Mouse (Mus musculus) liver, embryonic 15.5 days (tissue): ENCODE results near the gene Tacr3. TPM values are rescaled to one million over a fixed set of nuclear protein-coding genes. Genes with fewer than 3 reads are reported as not detected.

Source experiments
- ATAC-seq: fragments of 200-750 bp; cut with Nextera tagmentation; 2 replicates; pipeline ENCODE4 v1.8.0; 2017; ENCODE audit warnings: moderate number of reproducible peaks, mild to moderate bottlenecking, moderate library complexity; ENCODE audit not compliant: insufficient read depth
- H3K27ac ChIP-seq: fragments of 300-500 bp; sonication (generic); replicated peaks from 2 replicates; pipeline ENCODE4 v1.5.1; 2015; ENCODE audit warnings: mild to moderate bottlenecking, inconsistent platforms
- H3K27me3 ChIP-seq: fragments of 300-500 bp; sonication (generic); 2 replicates; pipeline ENCODE4 v1.6.1; 2015; ENCODE audit warnings: mild to moderate bottlenecking, inconsistent platforms
- H3K36me3 ChIP-seq: fragments of 300-500 bp; sonication (generic); replicated peaks from 2 replicates; pipeline ENCODE4 v1.6.1; 2015; ENCODE audit warnings: moderate library complexity, mild to moderate bottlenecking, inconsistent platforms
- H3K4me1 ChIP-seq: fragments of 300-500 bp; sonication (generic); replicated peaks from 2 replicates; pipeline ENCODE4 v1.6.1; 2015; ENCODE audit warnings: inconsistent platforms
- H3K4me2 ChIP-seq: fragments of 300-500 bp; sonication (generic); 2 replicates; pipeline ENCODE4 v1.6.1; 2015; ENCODE audit warnings: moderate library complexity, mild to moderate bottlenecking, inconsistent platforms
- H3K4me3 ChIP-seq: fragments of 300-500 bp; sonication (generic); replicated peaks from 2 replicates; pipeline ENCODE4 v1.5.1; 2015; ENCODE audit warnings: mild to moderate bottlenecking, inconsistent platforms
- H3K9ac ChIP-seq: fragments of 300-500 bp; sonication (generic); 2 replicates; pipeline ENCODE4 v1.6.1; 2015; ENCODE audit warnings: moderate library complexity, mild to moderate bottlenecking, inconsistent platforms
- H3K9me3 ChIP-seq: fragments of 300-500 bp; sonication (generic); replicated peaks from 2 replicates; pipeline ENCODE4 v1.6.1; 2016; ENCODE audit warnings: inconsistent platforms
- WGBS: fragments of 180-500 bp; shearing (Covaris S2); methylation state at CpG from one replicate; pipeline ENCODE4 v1.1.7; 2015; ENCODE audit warnings: mixed read lengths; ENCODE audit not compliant: insufficient replicate concordance; 5-methylcytosine and 5-hydroxymethylcytosine counted together
- polyA plus RNA-seq: library from polyadenylated mRNA; unstranded; fragments of >200 nt; fragmentation: Nextera tagmentation; extraction: Ambion mirVana; gene quantifications from 2 replicates; pipeline ENCODE4 v1.2.1, GENCODE M21; 2015

Tacr3 gene
- polyA plus RNA-seq, result not detected in 2 replicates

- ATAC-seq, result no peak
- H3K4me3 ChIP-seq, result no peak within 1 kb of the TSS
These were observed at the start of gene Tacr3 for GRCm38 (mm10) chr3:134828875-134829530. Tacr3 (plus strand) TSS chr3:134829007.

GRCm38 (mm10) chr3:134828492-134828874 is 324 bp upstream of the Tacr3 start:
- no peak overlapping the region for H3K27ac ChIP-seq
- no peaks in the 10 kb centered on the region for H3K4me1 ChIP-seq
- no peak overlapping the region for H3K4me3 ChIP-seq
- H3K27me3 ChIP-seq, result peaks cover 6% of the 10 kb centered on the region
- no peaks in the 10 kb centered on the region for H3K36me3 ChIP-seq
- WGBS, result 45% methylated on average over 6 of the region's 6 CpGs
- H3K4me2 ChIP-seq, result no peak overlapping the region
- ATAC-seq, result no peak
- H3K9ac ChIP-seq, result no peak overlapping the region
- no peaks in the 10 kb centered on the region for H3K9me3 ChIP-seq

More at GRCm38 (mm10) chr3:134828875-134829530, at the start of gene Tacr3:
- Histone ChIP-seq H3K9me3 (no peaks in the 10 kb centered on the region), H3K27me3 (peaks cover 6% of the 10 kb centered on the region), H3K36me3 (no peaks in the 10 kb centered on the region), H3K4me1 (no peaks in the 10 kb centered on the region), H3K27ac (no peak within 1 kb of the TSS), H3K9ac (no peak within 1 kb of the TSS), H3K4me2 (peak within 1 kb of the TSS; percentile 23)
- WGBS, result 3% methylated on average over 36 of the region's 36 CpGs

DNA sequence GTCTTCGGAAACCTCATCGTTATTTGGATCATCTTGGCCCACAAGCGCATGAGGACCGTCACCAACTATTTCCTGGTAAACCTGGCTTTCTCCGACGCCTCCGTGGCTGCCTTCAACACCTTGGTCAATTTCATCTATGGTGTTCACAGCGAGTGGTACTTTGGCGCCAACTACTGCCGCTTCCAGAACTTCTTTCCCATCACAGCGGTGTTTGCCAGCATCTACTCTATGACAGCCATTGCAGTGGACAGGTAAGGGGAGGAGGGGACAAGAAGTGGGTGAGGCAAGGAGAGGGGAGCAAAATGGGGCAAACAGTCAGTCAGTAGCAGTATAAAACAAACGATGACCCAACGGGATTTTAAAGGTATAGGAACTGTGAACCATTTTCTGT is 719 bp downstream of the Tacr3 start:
- Histone ChIP-seq H3K9me3 (no peaks in the 10 kb centered on the region), H3K4me3 (no peak overlapping the region), H3K27ac (no peak overlapping the region), H3K4me2 (peak overlapping the region; percentile 23), H3K9ac (no peak overlapping the region), H3K4me1 (no peaks in the 10 kb centered on the region), H3K36me3 (no peaks in the 10 kb centered on the region), H3K27me3 (peaks cover 6% of the 10 kb centered on the region)
- WGBS, result 9% methylated on average over 13 of the region's 13 CpGs
- ATAC-seq, result no peak

DNA sequence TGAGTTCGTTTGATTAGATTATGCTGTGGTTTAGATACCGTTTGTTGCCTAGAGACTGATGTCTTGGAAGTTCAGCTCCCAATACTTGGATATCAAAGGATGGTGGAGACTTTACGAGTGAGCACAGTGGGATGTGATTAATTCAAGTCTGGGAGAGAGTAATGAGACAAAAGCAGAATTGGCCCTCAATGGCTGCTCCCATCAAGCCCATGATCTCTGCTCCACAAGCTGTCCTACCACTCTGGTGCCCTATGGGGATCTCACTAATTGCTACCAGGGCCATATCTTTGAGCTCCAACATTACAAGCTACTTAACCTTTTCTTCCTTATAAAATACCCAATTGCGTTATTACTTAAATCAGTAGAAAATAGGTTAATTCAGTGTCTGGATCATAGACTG is 22.5 kb downstream of the Tacr3 start:
- Histone ChIP-seq H3K9ac (no peak overlapping the region), H3K27me3 (no peaks in the 10 kb centered on the region), H3K4me1 (no peaks in the 10 kb centered on the region), H3K4me3 (no peak overlapping the region), H3K4me2 (no peak overlapping the region), H3K36me3 (no peaks in the 10 kb centered on the region), H3K9me3 (no peaks in the 10 kb centered on the region), H3K27ac (no peak overlapping the region)
- WGBS, result 62% methylated on average over 4 of the region's 4 CpGs
- no peak for ATAC-seq

DNA sequence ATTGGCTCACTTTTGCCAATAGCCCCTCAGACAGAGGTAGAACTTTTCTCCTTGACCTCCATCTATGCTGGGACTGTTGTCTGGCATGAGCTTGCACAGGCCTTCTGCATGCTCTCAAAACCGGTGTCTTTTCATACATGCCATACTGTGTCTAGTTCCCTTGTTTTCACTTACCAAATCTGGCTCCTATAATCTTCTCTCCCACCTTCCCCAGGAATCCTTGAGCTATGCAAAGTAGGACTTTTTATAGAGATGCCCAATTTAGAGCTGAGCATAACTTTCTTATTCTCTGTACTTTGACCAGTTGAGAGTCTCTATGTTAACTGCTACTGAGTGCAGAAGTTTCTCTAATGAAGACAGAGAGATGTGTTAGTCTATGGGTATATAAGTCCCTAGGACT is 48.9 kb downstream of the Tacr3 start:
- H3K27me3 ChIP-seq, result no peaks in the 10 kb centered on the region
- 61% methylated on average over 1 of the region's 1 CpGs for WGBS
- no peak overlapping the region for H3K9ac ChIP-seq
- ATAC-seq, result no peak
- no peaks in the 10 kb centered on the region for H3K4me1 ChIP-seq
- H3K4me2 ChIP-seq, result no peak overlapping the region
- H3K27ac ChIP-seq, result no peak overlapping the region
- H3K9me3 ChIP-seq, result no peaks in the 10 kb centered on the region
- H3K4me3 ChIP-seq, result no peak overlapping the region
- H3K36me3 ChIP-seq, result no peaks in the 10 kb centered on the region

DNA sequence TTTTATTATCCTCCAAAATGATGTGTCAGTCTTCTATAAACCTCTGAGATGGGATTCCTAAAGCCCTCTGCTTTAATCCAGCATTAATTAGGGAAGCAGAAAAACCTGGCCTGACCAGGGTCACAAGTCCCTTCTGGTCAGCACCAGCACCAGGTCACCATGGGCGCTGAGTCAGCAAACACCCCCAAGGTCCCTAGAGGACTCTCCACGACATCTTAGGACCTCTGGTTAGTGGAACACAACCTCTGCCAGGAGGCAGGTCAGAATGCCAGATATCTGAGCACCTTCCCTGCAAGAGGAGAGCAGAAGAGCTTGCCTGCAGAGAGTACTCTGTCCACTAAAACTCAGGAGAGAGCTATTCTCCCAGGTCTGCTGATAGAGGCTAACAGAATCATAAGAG is 67.0 kb downstream of the Tacr3 start:
- Histone ChIP-seq H3K9ac (no peak overlapping the region), H3K4me2 (no peak overlapping the region), H3K4me1 (no peaks in the 10 kb centered on the region), H3K27ac (no peak overlapping the region), H3K9me3 (no peaks in the 10 kb centered on the region), H3K4me3 (no peak overlapping the region), H3K27me3 (no peaks in the 10 kb centered on the region), H3K36me3 (no peaks in the 10 kb centered on the region)
- WGBS, result 50% methylated on average over 2 of the region's 2 CpGs
- ATAC-seq, result no peak

DNA sequence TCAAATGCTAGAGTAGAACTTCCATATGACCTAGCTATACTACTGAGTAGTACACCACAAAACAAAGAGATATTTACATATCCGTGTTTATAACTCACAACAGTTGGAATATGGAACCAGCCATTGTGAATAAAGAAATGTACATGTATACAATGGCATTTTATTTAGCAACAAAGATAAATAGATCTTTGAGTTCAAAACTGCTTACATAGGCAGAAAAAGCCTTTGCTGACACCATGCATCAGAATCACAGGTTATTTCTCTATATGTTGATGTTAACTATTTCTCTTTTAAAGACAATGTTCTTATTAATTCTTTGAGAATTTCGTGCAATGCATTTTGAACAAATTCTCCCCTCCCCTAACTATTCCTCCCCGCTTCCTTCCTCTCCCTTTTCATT is 80.1 kb downstream of the Tacr3 start:
- Histone ChIP-seq H3K4me3 (no peak overlapping the region), H3K36me3 (no peaks in the 10 kb centered on the region), H3K4me1 (no peaks in the 10 kb centered on the region), H3K27me3 (no peaks in the 10 kb centered on the region), H3K4me2 (no peak overlapping the region), H3K27ac (no peak overlapping the region), H3K9ac (no peak overlapping the region), H3K9me3 (no peaks in the 10 kb centered on the region)
- WGBS, result 42% methylated on average over 3 of the region's 3 CpGs
- no peak for ATAC-seq

DNA sequence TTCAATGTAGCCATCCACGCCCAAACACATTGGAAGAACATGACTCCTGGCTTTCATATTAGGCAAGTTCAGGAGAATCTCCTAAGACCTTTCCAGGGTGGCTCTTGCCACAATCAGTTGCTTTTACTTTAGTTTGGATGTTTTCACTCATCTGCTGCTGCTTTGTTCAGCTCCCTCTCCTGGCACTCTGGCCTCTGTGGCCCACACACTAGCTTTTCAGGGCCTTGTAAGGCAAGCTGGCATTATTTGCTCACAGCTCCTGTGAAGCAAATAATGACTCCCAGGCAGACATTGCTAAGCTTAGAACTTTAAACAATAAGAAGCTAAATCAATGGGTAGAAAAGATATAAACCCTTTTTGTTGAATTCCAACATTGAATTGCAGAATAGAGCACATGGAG is 105.9 kb downstream of the Tacr3 start:
- ATAC-seq, result no peak
- Histone ChIP-seq H3K4me1 (no peaks in the 10 kb centered on the region), H3K9me3 (no peaks in the 10 kb centered on the region), H3K4me3 (no peak overlapping the region), H3K27me3 (no peaks in the 10 kb centered on the region), H3K27ac (no peak overlapping the region), H3K36me3 (no peaks in the 10 kb centered on the region), H3K4me2 (no peak overlapping the region), H3K9ac (no peak overlapping the region)
- WGBS, result 57% methylated on average over 1 of the region's 1 CpGs

- H3K4me1 ChIP-seq, result no peaks in the 10 kb centered on the region
- H3K9ac ChIP-seq, result no peak overlapping the region
- no peaks in the 10 kb centered on the region for H3K27me3 ChIP-seq
- H3K4me2 ChIP-seq, result no peak overlapping the region
- H3K36me3 ChIP-seq, result no peaks in the 10 kb centered on the region
- ATAC-seq, result no peak
- no peaks in the 10 kb centered on the region for H3K9me3 ChIP-seq
- no peak overlapping the region for H3K4me3 ChIP-seq
- H3K27ac ChIP-seq, result no peak overlapping the region
- 62% methylated on average over 4 of the region's 4 CpGs for WGBS
These were observed 106.7 kb downstream of the Tacr3 start for GRCm38 (mm10) chr3:134935461-134935860.

DNA sequence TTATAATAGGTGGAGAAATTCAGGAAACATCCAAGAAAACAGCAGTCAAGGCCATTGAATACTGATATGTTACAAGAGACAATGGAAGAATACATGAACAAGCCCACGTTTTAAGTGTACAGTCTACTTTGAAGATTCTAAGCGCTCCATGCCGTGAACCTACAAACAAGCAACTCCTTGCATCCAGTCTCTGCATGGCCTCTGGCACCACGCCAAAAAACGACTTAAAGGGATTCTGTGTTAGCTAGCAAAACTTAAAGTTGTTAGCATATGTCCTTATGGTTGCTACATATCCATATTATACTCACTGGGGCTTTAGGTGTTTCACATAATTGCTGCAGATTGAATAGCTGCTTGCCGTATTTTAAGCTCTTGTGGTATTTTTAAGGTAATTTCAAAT is 134.7 kb downstream of the Tacr3 start:
- H3K4me3 ChIP-seq, result no peak overlapping the region
- H3K9ac ChIP-seq, result no peak overlapping the region
- no peak for ATAC-seq
- whole genome bisulfite sequencing, result 57% methylated on average over 6 of the region's 6 CpGs
- H3K4me2 ChIP-seq, result no peak overlapping the region
- H3K27me3 ChIP-seq, result no peaks in the 10 kb centered on the region
- H3K4me1 ChIP-seq, result no peaks in the 10 kb centered on the region
- H3K36me3 ChIP-seq, result no peaks in the 10 kb centered on the region
- no peaks in the 10 kb centered on the region for H3K9me3 ChIP-seq
- H3K27ac ChIP-seq, result no peak overlapping the region

DNA sequence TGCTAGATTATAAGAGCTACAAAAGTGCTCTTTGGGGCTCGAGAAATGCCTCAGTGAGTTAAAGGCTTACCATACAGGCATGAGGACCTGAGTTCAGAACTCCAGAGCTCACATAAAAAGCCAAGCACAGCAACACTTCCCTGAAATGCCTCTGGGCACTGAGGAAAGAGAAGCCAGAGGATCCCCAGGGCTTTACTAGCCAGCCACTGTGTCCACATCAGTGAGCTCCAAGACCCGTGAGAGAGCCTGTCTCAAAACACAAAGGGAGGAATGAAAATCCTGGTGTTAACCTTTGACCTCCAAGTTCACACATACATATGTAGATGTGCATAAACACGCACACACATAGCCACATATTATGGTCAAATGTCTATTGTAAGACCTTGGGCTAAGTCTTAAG is 150.1 kb downstream of the Tacr3 start:
- Histone ChIP-seq H3K27ac (no peak overlapping the region), H3K27me3 (no peaks in the 10 kb centered on the region), H3K36me3 (no peaks in the 10 kb centered on the region), H3K9me3 (0 out of 2 replicates have a peak, but pooled peaks cover 3% of the 10 kb centered on the region), H3K4me2 (no peak overlapping the region), H3K4me1 (no peaks in the 10 kb centered on the region), H3K4me3 (no peak overlapping the region), H3K9ac (no peak overlapping the region)
- no peak for ATAC-seq
- WGBS, result 38% methylated on average over 3 of the region's 3 CpGs

- Histone ChIP-seq H3K9ac (no peak overlapping the region), H3K9me3 (0 out of 2 replicates have a peak, but pooled peaks cover 3% of the 10 kb centered on the region), H3K36me3 (no peaks in the 10 kb centered on the region), H3K27me3 (no peaks in the 10 kb centered on the region), H3K4me2 (no peak overlapping the region), H3K4me1 (no peaks in the 10 kb centered on the region), H3K4me3 (no peak overlapping the region), H3K27ac (no peak overlapping the region)
- ATAC-seq, result no peak
- 58% methylated on average over 3 of the region's 3 CpGs for WGBS
These were observed 151.3 kb downstream of the Tacr3 start for GRCm38 (mm10) chr3:134980140-134980539.
